Mouse (Mus musculus): ENCODE results near the gene Slc13a1. TPM values are rescaled to one million over a fixed set of nuclear protein-coding genes. Genes with fewer than 3 reads are reported as not detected.

The Slc13a1 gene
- total and polyA plus RNA-seq, 3 experiments, result 0.33 TPM; not detected in 2

GRCm38 (mm10) chr6:24105681-24106080 lies 62.2 kb downstream of the Slc13a1 start:
- TF ChIP-seq TAL1 (conservative IDR thresholded peaks at IDR 0.05; ENCODE audit: low read depth, low read length), result no peak
- no peak for TF ChIP-seq GATA2 (IDR thresholded peaks at IDR 0.05; ENCODE audit: borderline replicate concordance, low read depth, low read length)
- no peak for TF ChIP-seq POLR2AphosphoS5 (IDR thresholded peaks at IDR 0.05; ENCODE audit: insufficient replicate concordance, low read depth, low read length)
- no peak for TF ChIP-seq GATA1 (IDR thresholded peaks at IDR 0.05; ENCODE audit: borderline replicate concordance, low read length)
- no peak for ATAC-seq (ENCODE audit: extremely low read depth, insufficient number of reproducible peaks, low FRiP score, poor library complexity, severe bottlenecking)
- Histone ChIP-seq H3K4me1 (ENCODE audit: insufficient read depth, low read depth, low read length) (no peaks in the 10 kb centered on the region), H3K9me3 (replicated peaks) (no peaks in the 10 kb centered on the region), H3K27me3 (ENCODE audit: insufficient read depth, low read length) (no peaks in the 10 kb centered on the region), H3K4me3 (ENCODE audit: low read depth, low read length) (no peak overlapping the region), H3K36me3 (replicated peaks) (no peaks in the 10 kb centered on the region)
- no peak for DNase-seq (ENCODE audit: low spot score)

GRCm38 (mm10) chr6:24101281-24101680 lies 66.6 kb downstream of the Slc13a1 start:
- no peaks in the 10 kb centered on the region for H3K36me3 ChIP-seq (replicated peaks)
- TF ChIP-seq TAL1 (conservative IDR thresholded peaks at IDR 0.05; ENCODE audit: low read depth, low read length) (no peak), GATA1 (IDR thresholded peaks at IDR 0.05; ENCODE audit: borderline replicate concordance, low read length) (no peak), GATA2 (IDR thresholded peaks at IDR 0.05; ENCODE audit: borderline replicate concordance, low read depth, low read length) (no peak), POLR2AphosphoS5 (IDR thresholded peaks at IDR 0.05; ENCODE audit: insufficient replicate concordance, low read depth, low read length) (no peak), CTCF (IDR thresholded peaks at IDR 0.05; ENCODE audit: low read depth, low read length) (no peak)
- H3K9me3 ChIP-seq (replicated peaks), result no peaks in the 10 kb centered on the region
- H3K4me3 ChIP-seq (ENCODE audit: low read depth, low read length), result no peak overlapping the region
- H3K4me1 ChIP-seq (ENCODE audit: insufficient read depth, low read depth, low read length), result no peaks in the 10 kb centered on the region
- H3K27me3 ChIP-seq (ENCODE audit: insufficient read depth, low read length), result no peaks in the 10 kb centered on the region
- DNase-seq (ENCODE audit: low spot score) (no peak), ATAC-seq (ENCODE audit: extremely low read depth, insufficient number of reproducible peaks, low FRiP score, poor library complexity, severe bottlenecking) (no peak)

- ATAC-seq (ENCODE audit: extremely low read depth, insufficient number of reproducible peaks, low FRiP score, poor library complexity, severe bottlenecking), result no peak
- H3K4me1 ChIP-seq (ENCODE audit: insufficient read depth, low read depth, low read length), result no peaks in the 10 kb centered on the region
- TF ChIP-seq POLR2AphosphoS5 (IDR thresholded peaks at IDR 0.05; ENCODE audit: insufficient replicate concordance, low read depth, low read length) (no peak), CTCF (IDR thresholded peaks at IDR 0.05; ENCODE audit: low read depth, low read length) (no peak), TAL1 (conservative IDR thresholded peaks at IDR 0.05; ENCODE audit: low read depth, low read length) (no peak), GATA1 (IDR thresholded peaks at IDR 0.05; ENCODE audit: borderline replicate concordance, low read length) (no peak), GATA2 (IDR thresholded peaks at IDR 0.05; ENCODE audit: borderline replicate concordance, low read depth, low read length) (no peak)
These were observed 67.2 kb downstream of the Slc13a1 start for GRCm38 (mm10) chr6:24100705-24101104.

GRCm38 (mm10) chr6:24097400-24097799 lies 70.5 kb downstream of the Slc13a1 start:
- DNase-seq (ENCODE audit: low spot score), result no peak
- Histone ChIP-seq H3K27me3 (ENCODE audit: insufficient read depth, low read length) (no peaks in the 10 kb centered on the region), H3K9me3 (replicated peaks) (no peaks in the 10 kb centered on the region), H3K4me1 (ENCODE audit: insufficient read depth, low read depth, low read length) (no peaks in the 10 kb centered on the region), H3K4me3 (ENCODE audit: low read depth, low read length) (no peak overlapping the region), H3K36me3 (replicated peaks) (no peaks in the 10 kb centered on the region)
- no peak for TF ChIP-seq POLR2AphosphoS5 (IDR thresholded peaks at IDR 0.05; ENCODE audit: insufficient replicate concordance, low read depth, low read length)
- TF ChIP-seq CTCF (IDR thresholded peaks at IDR 0.05; ENCODE audit: low read depth, low read length), result no peak
- TF ChIP-seq GATA1 (IDR thresholded peaks at IDR 0.05; ENCODE audit: borderline replicate concordance, low read length), result no peak
- no peak for TF ChIP-seq TAL1 (conservative IDR thresholded peaks at IDR 0.05; ENCODE audit: low read depth, low read length)
- TF ChIP-seq GATA2 (IDR thresholded peaks at IDR 0.05; ENCODE audit: borderline replicate concordance, low read depth, low read length), result no peak
- no peak for ATAC-seq (ENCODE audit: extremely low read depth, insufficient number of reproducible peaks, low FRiP score, poor library complexity, severe bottlenecking)

More at GRCm38 (mm10) chr6:24100705-24101104, 67.2 kb downstream of the Slc13a1 start:
- no peak for DNase-seq (ENCODE audit: low spot score)
- Histone ChIP-seq H3K4me3 (ENCODE audit: low read depth, low read length) (no peak overlapping the region), H3K27me3 (ENCODE audit: insufficient read depth, low read length) (no peaks in the 10 kb centered on the region), H3K9me3 (replicated peaks) (no peaks in the 10 kb centered on the region), H3K36me3 (replicated peaks) (no peaks in the 10 kb centered on the region)

GRCm38 (mm10) chr6:24076089-24076488 lies 91.8 kb downstream of the Slc13a1 start:
- ATAC-seq (ENCODE audit: extremely low read depth, insufficient number of reproducible peaks, low FRiP score, poor library complexity, severe bottlenecking) (no peak), DNase-seq (ENCODE audit: low spot score) (no peak)
- Histone ChIP-seq H3K4me1 (ENCODE audit: insufficient read depth, low read depth, low read length) (no peaks in the 10 kb centered on the region), H3K4me3 (ENCODE audit: low read depth, low read length) (no peak overlapping the region), H3K9me3 (replicated peaks) (no peaks in the 10 kb centered on the region), H3K36me3 (replicated peaks) (no peaks in the 10 kb centered on the region), H3K27me3 (ENCODE audit: insufficient read depth, low read length) (no peaks in the 10 kb centered on the region)
- TF ChIP-seq POLR2AphosphoS5 (IDR thresholded peaks at IDR 0.05; ENCODE audit: insufficient replicate concordance, low read depth, low read length) (no peak), GATA2 (IDR thresholded peaks at IDR 0.05; ENCODE audit: borderline replicate concordance, low read depth, low read length) (no peak), CTCF (IDR thresholded peaks at IDR 0.05; ENCODE audit: low read depth, low read length) (no peak), TAL1 (conservative IDR thresholded peaks at IDR 0.05; ENCODE audit: low read depth, low read length) (no peak), GATA1 (IDR thresholded peaks at IDR 0.05; ENCODE audit: borderline replicate concordance, low read length) (no peak)

- Histone ChIP-seq H3K36me3 (replicated peaks) (no peaks in the 10 kb centered on the region), H3K4me3 (ENCODE audit: low read depth, low read length) (no peak overlapping the region), H3K27me3 (ENCODE audit: insufficient read depth, low read length) (no peaks in the 10 kb centered on the region), H3K4me1 (ENCODE audit: insufficient read depth, low read depth, low read length) (no peaks in the 10 kb centered on the region), H3K9me3 (replicated peaks) (no peaks in the 10 kb centered on the region)
- DNase-seq (ENCODE audit: low spot score) (no peak), ATAC-seq (ENCODE audit: extremely low read depth, insufficient number of reproducible peaks, low FRiP score, poor library complexity, severe bottlenecking) (no peak)
- TF ChIP-seq GATA2 (IDR thresholded peaks at IDR 0.05; ENCODE audit: borderline replicate concordance, low read depth, low read length) (no peak), GATA1 (IDR thresholded peaks at IDR 0.05; ENCODE audit: borderline replicate concordance, low read length) (no peak)
These were observed 95.1 kb downstream of the Slc13a1 start for GRCm38 (mm10) chr6:24072804-24073203.

GRCm38 (mm10) chr6:24059754-24060153 lies 108.1 kb downstream of the Slc13a1 start:
- H3K4me1 ChIP-seq (ENCODE audit: insufficient read depth, low read depth, low read length), result no peaks in the 10 kb centered on the region
- no peaks in the 10 kb centered on the region for H3K36me3 ChIP-seq (replicated peaks)
- no peak for DNase-seq (ENCODE audit: low spot score)
- H3K9me3 ChIP-seq (replicated peaks), result no peaks in the 10 kb centered on the region
- no peaks in the 10 kb centered on the region for H3K27me3 ChIP-seq (ENCODE audit: insufficient read depth, low read length)
- no peak overlapping the region for H3K4me3 ChIP-seq (ENCODE audit: low read depth, low read length)
- ATAC-seq (ENCODE audit: extremely low read depth, insufficient number of reproducible peaks, low FRiP score, poor library complexity, severe bottlenecking), result no peak
- no peak for TF ChIP-seq GATA1 (IDR thresholded peaks at IDR 0.05; ENCODE audit: borderline replicate concordance, low read length)
- no peak for TF ChIP-seq TAL1 (conservative IDR thresholded peaks at IDR 0.05; ENCODE audit: low read depth, low read length)
- no peak for TF ChIP-seq GATA2 (IDR thresholded peaks at IDR 0.05; ENCODE audit: borderline replicate concordance, low read depth, low read length)
- no peak for TF ChIP-seq POLR2AphosphoS5 (IDR thresholded peaks at IDR 0.05; ENCODE audit: insufficient replicate concordance, low read depth, low read length)
- no peak for TF ChIP-seq CTCF (IDR thresholded peaks at IDR 0.05; ENCODE audit: low read depth, low read length)

Measured in G1E (cell line).